10 mouse cellular contexts compared by ENCODE assay signal in genomic region chrX:136047528-136047927, GRCm38 (mm10). TPM values are rescaled to one million over a fixed set of nuclear protein-coding genes. Genes with fewer than 3 reads are reported as not detected.
DNase-seq lines count a peak whose midpoint lies in the region; ATAC-seq and TF ChIP-seq lines count a peak whose summit lies in the region.
"Had no signal": no experiment of that assay in that cellular context is flagged by ENCODE, and none has a peak within 500 bp of the region (broad histone marks: within the 10 kb centered on the region; RNA-seq: fewer than 3 reads in every experiment).

No protein-coding gene starts in this region.

- WGBS in heart, embryonic 10.5 days = 20% methylated on average over 5 of the region's 5 CpGs
- WGBS in lung, embryonic 14.5 days = 17% methylated on average over 5 of the region's 5 CpGs

- H3K9ac ChIP-seq in lung, embryonic 14.5 days = no peak overlapping the region
- H3K9ac ChIP-seq: limb, embryonic 12.5 days; stomach, embryonic 15.5 days had no signal

- no peak for ATAC-seq in Patski
- peak; percentile 69; the same call in 1 of the 2 replicates for ATAC-seq in lung, embryonic 14.5 days (ENCODE audit: insufficient read depth)

- H3K4me2 ChIP-seq in lung, embryonic 14.5 days = no peak overlapping the region
- H3K4me2 ChIP-seq: limb, embryonic 12.5 days; stomach, embryonic 15.5 days had no signal

- H3K4me3 ChIP-seq in heart, embryonic 10.5 days = no peak overlapping the region
- H3K4me3 ChIP-seq in lung, embryonic 14.5 days (ENCODE audit: low read depth, low read length) = no peak overlapping the region
- H3K4me3 ChIP-seq: limb, embryonic 12.5 days; stomach, embryonic 15.5 days had no signal

- H3K36me3 ChIP-seq in heart, embryonic 10.5 days = no peaks in the 10 kb centered on the region
- H3K36me3 ChIP-seq in lung, embryonic 14.5 days (ENCODE audit: insufficient read depth) = no peaks in the 10 kb centered on the region
- H3K36me3 ChIP-seq: limb, embryonic 12.5 days; stomach, embryonic 15.5 days had no signal

- H3K9me3 ChIP-seq in heart, embryonic 10.5 days = no peaks in the 10 kb centered on the region
- no peaks in the 10 kb centered on the region for H3K9me3 ChIP-seq in lung, embryonic 14.5 days (ENCODE audit: low read depth, low read length)
- H3K9me3 ChIP-seq: limb, embryonic 12.5 days; stomach, embryonic 15.5 days had no signal

- in situ Hi-C loops in Patski (cut with MboI; ENCODE audit: low pct_unique_long_range_greater_than_20kb) = loop anchor here (25.0 kb wide), 1 partner anchor 265 kb away; no protein-coding TSS in a partner anchor

- H3K27ac ChIP-seq in heart, embryonic 10.5 days = no peak overlapping the region
- H3K27ac ChIP-seq in lung, embryonic 14.5 days (ENCODE audit: low read depth) = no peak overlapping the region
- H3K27ac ChIP-seq: limb, embryonic 12.5 days; stomach, embryonic 15.5 days had no signal

- POLR2A ChIA-PET in Patski (lab: Charles Lee) = no interaction called here

- CTCF ChIA-PET in Patski (lab: Charles Lee) = no interaction called here

- no peaks in the 10 kb centered on the region for H3K4me1 ChIP-seq in heart, embryonic 10.5 days
- no peaks in the 10 kb centered on the region for H3K4me1 ChIP-seq in lung, embryonic 14.5 days (ENCODE audit: insufficient read depth)
- H3K4me1 ChIP-seq: limb, embryonic 12.5 days; stomach, embryonic 15.5 days had no signal

- DNase-seq in heart, adult 18-20 months = peak; percentile 16 to 56
- DNase-seq in heart, embryonic 10.5 days (ENCODE audit: low spot score) = no peak
- peak; percentile 4 for DNase-seq in Patski (ENCODE audit: low read depth, low spot score)
- peak; percentile 51 for DNase-seq in cerebellum, adult 9-11 months
- DNase-seq in frontal cortex, postnatal 25 days (ENCODE audit: low spot score in 2 of 2) = peak; percentile 7 to 49
- DNase-seq in kidney, postnatal 4 days = peak; percentile 59 to 71
- peak; percentile 90 for DNase-seq in lung, embryonic 14.5 days
- DNase-seq in right cerebral cortex, postnatal 10 days (ENCODE audit: low spot score in 2 of 2) = peak; percentile 69 to 78

- H3K27me3 ChIP-seq in heart, embryonic 10.5 days (ENCODE audit: insufficient read depth, poor library complexity, severe bottlenecking) = no peaks in the 10 kb centered on the region
- peaks cover 37% of the 10 kb centered on the region for H3K27me3 ChIP-seq in Patski
- H3K27me3 ChIP-seq in lung, embryonic 14.5 days (ENCODE audit: insufficient read depth, low read length) = no peaks in the 10 kb centered on the region
- H3K27me3 ChIP-seq: stomach, embryonic 15.5 days had no signal

- TF ChIP-seq CTCF in Patski (IDR thresholded peaks at IDR 0.05) = peak; percentile 71
- peak; percentile 76 for TF ChIP-seq CTCF in lung, embryonic 14.5 days (IDR thresholded peaks at IDR 0.05; ENCODE audit: low read depth)

RNA-seq across cellular contexts. Expression of gene Arxes1, which starts 14.4 kb away (rescaled TPM):
- under 1 TPM; 0.32 to 0.93 TPM for total RNA-seq in heart, adult 18-20 months (2021)
- polyA plus RNA-seq in heart, embryonic 10.5 days (2016; fragmentation: Nextera tagmentation; extraction: Ambion mirVana) = 32.3 and 46.8 TPM in 2 replicates
- polyA plus RNA-seq in Patski (2021) = 0.68 TPM
- 31.1 and 32.9 TPM in 2 replicates for polyA plus RNA-seq in lung, embryonic 14.5 days (2014; fragmentation: Nextera tagmentation; extraction: Ambion mirVana)

RNA-seq across cellular contexts. Expression of gene Bex2, which starts 20.5 kb away (rescaled TPM):
- not detected for total RNA-seq in heart, adult 18-20 months (2021)
- polyA plus RNA-seq in heart, embryonic 10.5 days (2016; fragmentation: Nextera tagmentation; extraction: Ambion mirVana) = 83.6 and 197 TPM in 2 replicates
- 0.27 TPM for polyA plus RNA-seq in Patski (2021)
- polyA plus RNA-seq in lung, embryonic 14.5 days (2014; fragmentation: Nextera tagmentation; extraction: Ambion mirVana) = 55.6 and 64.8 TPM in 2 replicates

RNA-seq across cellular contexts. Expression of gene Nxf3, which starts 37.5 kb away (rescaled TPM):
- not detected for total RNA-seq in heart, adult 18-20 months (2021)
- polyA plus RNA-seq in heart, embryonic 10.5 days (2016; fragmentation: Nextera tagmentation; extraction: Ambion mirVana) = 0.39 and 0.43 TPM in 2 replicates
- not detected for polyA plus RNA-seq in Patski (2021)
- 0.12 TPM in 1 of 2 replicates, not detected in the other for polyA plus RNA-seq in lung, embryonic 14.5 days (2014; fragmentation: Nextera tagmentation; extraction: Ambion mirVana)
- polyA plus RNA-seq: limb, embryonic 12.5 days; stomach, embryonic 15.5 days had no signal

RNA-seq across cellular contexts. Expression of gene Arxes2, which starts 53.9 kb away (rescaled TPM):
- 1 to 10 TPM in 1 of 2 experiments, under 1 TPM in 1; 0.79 to 4.3 TPM for total RNA-seq in heart, adult 18-20 months (2021)
- polyA plus RNA-seq in heart, embryonic 10.5 days (2016; fragmentation: Nextera tagmentation; extraction: Ambion mirVana) = 92.5 and 109 TPM in 2 replicates
- 2.8 TPM for polyA plus RNA-seq in Patski (2021)
- 66.9 and 68.9 TPM in 2 replicates for polyA plus RNA-seq in lung, embryonic 14.5 days (2014; fragmentation: Nextera tagmentation; extraction: Ambion mirVana)

Comparison
In these comparisons a context has a peak if more than half of its experiments do, and no peak if none do; other contexts are left out.
1. RNA of gene Arxes1, which starts 14.4 kb away (polyA plus RNA-seq): 32.3 to 46.8 TPM in heart, embryonic 10.5 days and 31.1 to 32.9 TPM in lung, embryonic 14.5 days; 0.68 TPM in Patski (single experiment); every median in the first group is over 10 times any median in the second.
2. RNA of gene Bex2, which starts 20.5 kb away (polyA plus RNA-seq): 83.6 to 197 TPM in heart, embryonic 10.5 days and 55.6 to 64.8 TPM in lung, embryonic 14.5 days; 0.27 TPM in Patski (single experiment); every median in the first group is over 10 times any median in the second.